Mouse (Mus musculus) stomach, embryonic 15.5 days (tissue): ENCODE results near the gene Pde9a. TPM values are rescaled to one million over a fixed set of nuclear protein-coding genes. Genes with fewer than 3 reads are reported as not detected.
A peak's percentile ranks its signal among the peaks of the same experiment; 100 is the strongest.

ENCODE experiments used
- ATAC-seq: fragments of 200-750 bp; cut with Nextera tagmentation; 2 replicates; pipeline ENCODE4 v1.8.0; 2017; ENCODE audit warnings: low read depth, moderate number of reproducible peaks, moderate TSS enrichment; ENCODE audit not compliant: insufficient read depth, low FRiP score
- H3K27ac ChIP-seq: fragments of 300-500 bp; sonication (generic); 2 replicates; pipeline ENCODE4 v1.5.1; 2015; ENCODE audit warnings: mild to moderate bottlenecking, inconsistent platforms
- H3K27me3 ChIP-seq: fragments of 300-500 bp; sonication (generic); replicated peaks from 2 replicates; pipeline ENCODE4 v1.6.1; 2015; ENCODE audit warnings: inconsistent platforms
- H3K36me3 ChIP-seq: fragments of 300-500 bp; sonication (generic); 2 replicates; pipeline ENCODE4 v1.6.1; 2015; ENCODE audit warnings: inconsistent platforms
- H3K4me1 ChIP-seq: fragments of 300-500 bp; sonication (generic); 2 replicates; pipeline ENCODE4 v1.6.1; 2015; ENCODE audit warnings: inconsistent platforms
- H3K4me2 ChIP-seq: fragments of 300-500 bp; sonication (generic); 2 replicates; pipeline ENCODE4 v1.6.1; 2015; ENCODE audit warnings: mild to moderate bottlenecking, inconsistent platforms
- H3K4me3 ChIP-seq: fragments of 300-500 bp; sonication (generic); replicated peaks from 2 replicates; pipeline ENCODE4 v1.5.1; 2015; ENCODE audit warnings: inconsistent platforms
- H3K9ac ChIP-seq: fragments of 300-500 bp; sonication (generic); 2 replicates; pipeline ENCODE4 v1.6.1; 2015; ENCODE audit warnings: inconsistent platforms
- H3K9me3 ChIP-seq: fragments of 300-500 bp; sonication (generic); 2 replicates; pipeline ENCODE4 v1.6.1; 2016; ENCODE audit warnings: inconsistent platforms
- WGBS: fragments of 180-500 bp; shearing (Covaris S2); methylation state at CpG from one replicate; pipeline ENCODE4 v1.1.7; 2015; 5-methylcytosine and 5-hydroxymethylcytosine counted together
- polyA plus RNA-seq: library from polyadenylated mRNA; unstranded; fragments of >200 nt; fragmentation: Nextera tagmentation; extraction: Ambion mirVana; gene quantifications from 2 replicates; pipeline ENCODE4 v1.2.1, GENCODE M21; 2015

Pde9a gene
- polyA plus RNA-seq, 1 experiment from 2014 or later: 31.8 TPM

DNA sequence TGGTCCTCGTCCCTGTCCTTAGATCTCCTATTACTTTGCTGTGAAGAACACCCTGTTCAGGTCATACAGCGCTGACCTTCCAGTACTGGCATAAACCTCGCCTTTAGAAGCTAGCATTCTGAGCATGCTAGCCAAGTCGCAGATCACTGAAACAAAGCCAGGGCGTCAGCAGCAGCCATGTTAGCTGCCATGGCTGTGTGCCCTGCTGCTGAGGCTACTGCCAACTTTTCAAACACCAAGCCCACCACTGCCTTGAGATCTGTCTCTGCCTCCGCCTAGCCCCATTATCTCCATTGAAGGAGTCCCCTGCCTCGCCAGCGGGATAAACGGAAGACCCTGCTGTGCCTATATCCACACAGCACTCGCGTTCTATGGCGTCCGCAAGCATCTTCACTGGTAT, 25.4 kb upstream of the Pde9a start:
- Histone ChIP-seq H3K36me3 (no peaks in the 10 kb centered on the region), H3K27ac (no peak overlapping the region), H3K9ac (no peak overlapping the region), H3K27me3 (no peaks in the 10 kb centered on the region), H3K4me1 (no peaks in the 10 kb centered on the region), H3K9me3 (no peaks in the 10 kb centered on the region), H3K4me2 (no peak overlapping the region), H3K4me3 (no peak overlapping the region)
- WGBS: 81% methylated on average over 13 of the region's 13 CpGs
- no peak for ATAC-seq

DNA sequence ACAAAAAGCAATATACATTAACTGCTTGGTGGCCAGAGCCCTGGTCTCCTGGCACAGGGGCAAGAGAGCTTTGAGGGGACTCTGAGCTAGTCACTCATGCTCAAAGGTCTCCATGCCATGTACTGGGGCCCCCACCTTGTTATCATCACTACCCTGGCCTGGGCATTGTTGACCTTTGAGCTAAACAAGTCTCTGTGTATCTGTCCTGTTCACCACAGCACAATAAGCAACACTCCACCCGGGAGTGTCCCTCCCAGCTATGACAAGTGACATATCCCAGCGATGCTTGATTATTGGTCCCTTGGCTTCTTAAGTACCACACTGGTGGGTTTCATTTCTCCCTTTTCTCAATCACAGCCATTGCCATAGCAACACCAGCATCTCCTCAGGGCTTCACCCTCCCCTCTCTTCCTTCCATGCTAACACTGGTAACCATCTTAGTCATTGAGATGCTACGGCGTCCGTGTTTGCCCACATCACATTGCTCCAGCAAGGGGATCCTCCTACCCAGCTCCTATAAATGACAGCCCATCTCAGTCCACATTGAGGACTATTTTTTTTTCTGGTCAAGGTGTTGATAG, 20.3 kb upstream of the Pde9a start:
- WGBS: 78% methylated on average over 5 of the region's 5 CpGs
- H3K27me3 ChIP-seq: no peaks in the 10 kb centered on the region

DNA sequence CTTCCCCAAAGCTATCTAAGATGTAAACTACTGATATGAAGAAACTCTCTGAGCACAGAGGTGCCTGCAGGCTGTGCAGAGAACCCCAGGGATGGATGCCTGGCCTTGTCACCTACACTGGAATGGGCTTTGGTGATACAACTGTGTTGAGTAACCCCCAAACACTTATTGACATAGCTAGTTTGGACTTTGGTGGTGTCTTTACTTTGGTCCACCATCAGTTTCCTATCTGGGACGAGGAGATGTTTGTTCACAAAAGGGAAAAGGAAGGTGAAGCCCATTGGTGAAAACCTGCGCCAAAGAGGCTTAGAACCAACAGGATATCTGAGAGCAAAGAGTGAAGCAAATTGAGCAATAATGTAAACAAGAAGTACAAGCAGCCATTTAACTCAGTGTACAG, 15.8 kb upstream of the Pde9a start:
- no peaks in the 10 kb centered on the region for H3K9me3 ChIP-seq
- no peak overlapping the region for H3K4me3 ChIP-seq
- no peaks in the 10 kb centered on the region for H3K27me3 ChIP-seq
- no peak for ATAC-seq
- H3K36me3 ChIP-seq: no peaks in the 10 kb centered on the region
- WGBS: 68% methylated on average over 2 of the region's 2 CpGs
- no peak overlapping the region for H3K9ac ChIP-seq
- no peaks in the 10 kb centered on the region for H3K4me1 ChIP-seq
- H3K27ac ChIP-seq: no peak overlapping the region
- no peak overlapping the region for H3K4me2 ChIP-seq

More for the DNA sequence above, 20.3 kb upstream of the Pde9a start:
- no peak overlapping the region for H3K4me2 ChIP-seq
- H3K9me3 ChIP-seq: no peaks in the 10 kb centered on the region
- H3K4me3 ChIP-seq: no peak overlapping the region
- H3K36me3 ChIP-seq: no peaks in the 10 kb centered on the region
- no peak for ATAC-seq
- H3K9ac ChIP-seq: no peak overlapping the region
- H3K4me1 ChIP-seq: no peaks in the 10 kb centered on the region
- H3K27ac ChIP-seq: no peak overlapping the region

DNA sequence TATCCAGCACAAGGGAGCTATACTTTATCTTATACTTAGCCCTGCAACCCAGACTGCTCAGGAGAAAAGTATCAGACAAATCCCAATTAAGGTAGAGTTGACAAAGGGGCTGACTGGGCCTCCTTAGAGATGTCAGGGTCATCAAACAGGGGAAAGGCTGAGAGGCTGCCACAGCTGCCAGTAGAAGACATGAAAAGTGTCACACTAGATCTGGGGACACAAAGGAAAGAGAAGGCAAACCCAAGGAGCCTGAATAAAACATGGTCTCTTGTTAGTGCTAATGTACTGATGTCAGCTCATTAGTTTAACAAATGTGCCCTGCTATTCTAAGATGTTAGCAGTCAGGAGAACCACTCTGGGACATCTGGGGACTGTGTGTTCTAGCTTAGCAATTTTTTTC, 15.1 kb upstream of the Pde9a start:
- no peaks in the 10 kb centered on the region for H3K9me3 ChIP-seq
- H3K9ac ChIP-seq: no peak overlapping the region
- H3K4me2 ChIP-seq: no peak overlapping the region
- H3K27me3 ChIP-seq: no peaks in the 10 kb centered on the region
- H3K4me3 ChIP-seq: no peak overlapping the region
- H3K4me1 ChIP-seq: no peaks in the 10 kb centered on the region
- no peaks in the 10 kb centered on the region for H3K36me3 ChIP-seq
- no peak overlapping the region for H3K27ac ChIP-seq
- no peak for ATAC-seq

DNA sequence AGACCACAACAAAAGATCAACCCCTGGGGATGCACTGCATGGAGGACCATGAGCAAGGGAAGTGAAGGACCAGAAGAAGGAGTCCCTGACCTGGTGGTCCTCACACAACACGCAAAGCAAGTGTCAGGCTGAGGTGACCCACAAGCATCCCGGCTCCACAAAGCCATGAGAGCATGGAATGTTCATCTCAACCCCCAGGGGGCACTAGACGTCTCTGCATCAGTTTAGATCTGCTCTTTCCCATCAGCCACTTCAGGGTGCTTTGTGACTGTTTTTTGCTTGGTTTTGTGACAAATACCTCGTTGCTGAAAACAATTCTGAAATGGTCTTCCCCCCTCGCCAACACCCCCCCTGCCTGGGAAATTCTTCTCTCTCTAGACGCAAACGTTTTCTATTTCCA, 8.0 kb upstream of the Pde9a start:
- Histone ChIP-seq H3K4me1 (peaks cover 2% of the 10 kb centered on the region; the same call in 1 of the 2 replicates), H3K27ac (no peak overlapping the region), H3K9me3 (no peaks in the 10 kb centered on the region), H3K27me3 (no peaks in the 10 kb centered on the region), H3K9ac (no peak overlapping the region), H3K4me3 (no peak overlapping the region), H3K36me3 (no peaks in the 10 kb centered on the region), H3K4me2 (no peak overlapping the region)
- ATAC-seq: no peak
- 12% methylated on average over 7 of the region's 7 CpGs for WGBS

DNA sequence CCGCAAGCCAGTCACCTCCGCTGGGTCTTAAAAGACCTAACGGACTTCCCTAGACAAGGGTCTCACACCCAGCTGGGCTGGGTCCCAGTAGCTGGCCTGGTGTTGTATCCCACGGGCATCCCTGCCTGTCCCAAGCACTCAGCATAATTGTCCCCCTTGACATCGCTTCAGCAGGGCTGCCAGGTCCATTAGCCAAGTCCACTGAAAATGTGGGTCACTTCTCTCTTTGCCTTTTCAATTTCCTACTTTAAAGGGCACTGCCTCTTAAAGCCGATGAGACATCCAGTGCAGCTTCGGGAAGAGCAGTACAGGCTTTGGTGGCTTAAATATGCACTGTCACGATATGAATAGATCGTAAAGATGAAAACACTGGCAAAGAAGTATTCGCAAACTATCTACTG, 7.6 kb upstream of the Pde9a start:
- peaks cover 2% of the 10 kb centered on the region; the same call in 1 of the 2 replicates for H3K4me1 ChIP-seq
- H3K4me3 ChIP-seq: no peak overlapping the region
- H3K27me3 ChIP-seq: no peaks in the 10 kb centered on the region
- 73% methylated on average over 10 of the region's 10 CpGs for WGBS
- no peak for ATAC-seq
- H3K4me2 ChIP-seq: no peak overlapping the region
- H3K9ac ChIP-seq: no peak overlapping the region
- no peaks in the 10 kb centered on the region for H3K36me3 ChIP-seq
- H3K9me3 ChIP-seq: no peaks in the 10 kb centered on the region
- H3K27ac ChIP-seq: no peak overlapping the region

DNA sequence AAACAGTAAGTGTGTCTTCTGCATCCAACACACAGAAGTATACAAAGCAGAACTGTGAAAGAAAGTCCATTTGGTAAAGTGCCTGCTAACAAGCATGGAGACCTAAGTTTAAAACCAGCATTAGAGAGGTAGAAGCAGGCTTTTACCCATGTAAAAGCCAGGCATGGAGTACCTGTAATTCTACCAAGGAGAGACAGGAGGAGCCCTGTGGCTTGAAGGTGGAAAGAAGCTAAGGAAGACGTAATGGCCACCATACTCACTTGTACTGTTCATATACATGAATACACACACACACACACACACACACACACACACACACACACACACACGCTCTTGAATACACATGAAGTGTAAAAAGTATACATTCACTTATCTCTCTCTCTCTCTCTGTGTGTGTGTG, 6.9 kb upstream of the Pde9a start:
- Histone ChIP-seq H3K27ac (no peak overlapping the region), H3K4me2 (no peak overlapping the region), H3K27me3 (no peaks in the 10 kb centered on the region), H3K4me3 (no peak overlapping the region), H3K36me3 (no peaks in the 10 kb centered on the region), H3K9me3 (no peaks in the 10 kb centered on the region), H3K4me1 (peaks cover 5% of the 10 kb centered on the region; the same call in 1 of the 2 replicates), H3K9ac (no peak overlapping the region)
- 55% methylated on average over 2 of the region's 2 CpGs for WGBS
- ATAC-seq: no peak

DNA sequence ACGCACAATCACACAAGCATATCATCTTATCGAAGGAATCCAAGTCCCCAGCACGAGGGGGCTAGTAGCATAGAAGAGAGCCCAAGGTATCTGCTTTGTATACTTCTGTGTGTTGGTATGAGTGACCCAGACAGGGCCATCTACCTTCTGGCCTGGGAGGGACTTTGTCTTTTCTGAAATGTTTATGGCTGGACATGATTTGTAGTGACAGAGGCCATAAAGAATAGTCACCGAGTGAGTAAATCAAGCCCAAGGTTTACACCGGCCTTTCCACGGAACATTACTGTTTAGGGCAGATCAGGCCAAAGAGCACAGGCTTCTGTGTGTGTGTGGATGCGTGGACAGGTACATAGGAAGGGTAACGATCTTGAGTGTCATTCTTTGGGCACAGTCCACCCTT, 6.1 kb upstream of the Pde9a start:
- ATAC-seq: no peak

DNA sequence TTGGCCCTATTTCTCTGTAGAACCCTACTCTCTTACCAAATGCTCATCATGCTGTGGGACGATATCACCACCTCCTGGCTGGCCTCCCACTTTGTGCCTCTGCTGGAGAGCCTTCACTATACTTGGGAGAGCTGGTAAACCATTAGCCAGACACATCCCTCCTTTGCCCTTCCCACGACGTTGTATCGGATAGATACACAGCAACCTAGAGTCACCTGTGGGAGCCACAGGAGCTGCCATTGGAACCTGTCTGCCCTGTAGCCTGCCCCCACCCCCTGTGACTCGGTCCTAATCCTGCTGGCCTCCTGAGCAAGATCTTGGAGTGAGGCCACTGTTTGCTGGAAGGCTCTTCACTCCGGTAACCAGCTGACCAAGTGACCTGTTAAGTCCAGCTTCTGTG, 2.7 kb upstream of the Pde9a start:
- no peaks in the 10 kb centered on the region for H3K36me3 ChIP-seq
- no peak overlapping the region for H3K9ac ChIP-seq
- H3K4me3 ChIP-seq: no peak overlapping the region
- 65% methylated on average over 6 of the region's 6 CpGs for WGBS
- H3K27me3 ChIP-seq: no peaks in the 10 kb centered on the region
- no peak for ATAC-seq
- no peak overlapping the region for H3K4me2 ChIP-seq
- no peaks in the 10 kb centered on the region for H3K9me3 ChIP-seq
- no peak overlapping the region for H3K27ac ChIP-seq
- peaks cover 29% of the 10 kb centered on the region for H3K4me1 ChIP-seq

More for the DNA sequence above, 6.1 kb upstream of the Pde9a start:
- H3K4me2 ChIP-seq: no peak overlapping the region
- H3K9ac ChIP-seq: no peak overlapping the region
- no peaks in the 10 kb centered on the region for H3K27me3 ChIP-seq
- no peak overlapping the region for H3K4me3 ChIP-seq
- H3K4me1 ChIP-seq: peaks cover 11% of the 10 kb centered on the region
- WGBS: 57% methylated on average over 8 of the region's 8 CpGs
- H3K36me3 ChIP-seq: no peaks in the 10 kb centered on the region
- H3K27ac ChIP-seq: no peak overlapping the region
- H3K9me3 ChIP-seq: no peaks in the 10 kb centered on the region

DNA sequence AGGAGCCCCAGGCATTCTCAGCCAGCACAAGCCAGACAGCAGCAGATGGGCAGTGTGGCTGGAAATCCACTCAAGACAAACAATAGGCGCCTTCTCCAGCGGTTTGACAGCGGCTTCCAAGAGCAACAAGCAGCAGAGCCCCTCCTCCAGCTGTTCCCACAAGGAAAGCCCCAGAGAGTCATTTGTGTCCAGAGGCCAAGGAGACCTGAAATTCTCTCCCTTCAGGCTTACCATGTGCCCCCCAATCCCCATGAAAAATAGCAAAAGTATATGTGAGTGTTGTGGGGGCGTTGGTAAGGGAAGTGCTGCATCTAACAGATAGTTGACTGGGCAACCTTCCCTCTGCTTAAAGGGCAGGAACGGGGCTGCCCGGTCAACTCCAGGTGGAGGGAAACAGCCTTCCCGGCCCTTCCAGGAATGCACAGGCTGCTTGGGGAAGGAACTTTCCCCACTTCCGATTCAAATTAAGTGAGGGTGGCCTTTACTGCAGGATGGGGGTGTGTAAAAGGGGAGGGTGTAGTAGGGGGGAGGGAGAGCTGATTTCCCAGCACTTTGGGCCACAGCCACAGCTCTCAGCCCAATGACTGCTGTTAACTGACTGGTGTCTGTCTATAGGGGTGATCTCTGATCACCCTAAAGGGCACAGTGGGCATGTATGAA, 912 bp upstream of the Pde9a start:
- Histone ChIP-seq H3K36me3 (no peaks in the 10 kb centered on the region), H3K4me3 (no peak overlapping the region), H3K9me3 (no peaks in the 10 kb centered on the region), H3K9ac (no peak overlapping the region), H3K27ac (peak overlapping the region; percentile 81), H3K27me3 (no peaks in the 10 kb centered on the region), H3K4me2 (peak overlapping the region; percentile 93), H3K4me1 (peaks cover 44% of the 10 kb centered on the region)
- WGBS: 21% methylated on average over 8 of the region's 8 CpGs
- ATAC-seq: no peak

DNA sequence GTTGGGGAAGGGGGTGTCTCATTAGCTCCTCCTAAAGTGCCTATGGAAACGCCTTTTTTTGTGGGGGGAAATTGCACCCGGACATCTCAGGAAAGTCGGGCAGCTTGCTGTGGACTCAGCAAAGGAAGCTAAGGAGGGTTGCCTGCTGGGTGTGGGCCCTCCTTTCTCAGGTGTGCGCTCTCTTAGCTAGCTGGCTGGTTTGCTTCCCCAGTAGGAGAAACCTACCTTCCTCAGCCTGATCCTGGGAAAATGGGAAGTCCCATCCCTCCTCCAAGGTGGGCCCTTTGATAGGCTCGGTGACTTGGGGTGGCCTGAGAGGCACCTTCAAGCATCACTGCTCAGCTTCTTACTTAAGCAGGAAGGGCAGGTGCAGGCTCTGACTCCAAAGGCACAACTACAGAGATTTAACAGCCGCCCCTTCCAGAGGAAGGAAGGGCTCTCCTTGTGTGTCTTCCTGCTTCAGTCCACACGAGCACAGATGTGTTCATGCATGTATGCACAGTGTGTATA, 811 bp downstream of the Pde9a start:
- Histone ChIP-seq H3K4me2 (peak overlapping the region; percentile 93), H3K4me1 (peaks cover 50% of the 10 kb centered on the region), H3K27me3 (no peaks in the 10 kb centered on the region), H3K4me3 (peak overlapping the region; percentile 81), H3K36me3 (no peaks in the 10 kb centered on the region), H3K9ac (peak overlapping the region; percentile 78), H3K27ac (no peak overlapping the region), H3K9me3 (no peaks in the 10 kb centered on the region)
- 14% methylated on average over 7 of the region's 7 CpGs for WGBS
- no peak for ATAC-seq

DNA sequence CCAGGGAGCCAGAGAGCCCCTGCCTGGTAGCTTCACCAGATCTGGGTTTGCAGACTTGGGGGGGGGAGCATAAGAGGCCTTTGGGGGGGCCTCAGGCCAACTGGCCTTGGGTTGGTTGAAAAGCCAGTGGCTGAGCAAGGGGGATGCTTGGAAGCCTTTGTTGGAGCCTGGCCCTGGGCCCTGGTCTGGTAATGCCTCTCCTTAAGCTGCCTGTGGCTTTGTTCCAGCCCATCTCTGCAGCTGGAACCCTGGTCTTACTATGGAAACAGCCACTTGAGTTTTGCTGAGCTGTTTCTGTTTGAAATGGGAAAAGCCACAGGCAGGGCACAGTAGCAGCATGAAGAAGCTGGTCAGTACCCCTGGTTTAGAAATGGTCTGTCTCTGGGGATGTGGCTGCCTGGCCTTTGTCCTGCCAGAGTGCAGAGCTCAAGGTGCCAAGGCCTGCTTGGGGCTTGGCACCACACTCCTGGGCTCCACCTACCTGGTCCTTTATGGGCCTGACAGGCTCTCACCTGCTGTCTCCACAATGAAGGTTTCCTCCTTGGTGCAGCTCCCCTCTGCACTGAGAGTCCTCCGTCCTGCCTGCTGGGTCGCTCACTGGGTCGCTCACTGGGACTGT, 3.5 kb downstream of the Pde9a start:
- H3K4me2 ChIP-seq: peak overlapping the region; percentile 16; the same call in 1 of the 2 replicates
- no peaks in the 10 kb centered on the region for H3K27me3 ChIP-seq
- H3K9ac ChIP-seq: no peak overlapping the region
- no peak for ATAC-seq
- WGBS: 85% methylated on average over 3 of the region's 3 CpGs
- H3K4me3 ChIP-seq: no peak overlapping the region
- H3K27ac ChIP-seq: 0 out of 2 replicates have a peak overlapping the region, but pooled peaks have one; percentile 16
- H3K36me3 ChIP-seq: no peaks in the 10 kb centered on the region
- H3K9me3 ChIP-seq: no peaks in the 10 kb centered on the region
- peaks cover 55% of the 10 kb centered on the region for H3K4me1 ChIP-seq
